Mouse (Mus musculus): ENCODE measurements around the gene H2al1i. TPM values are rescaled to one million over a fixed set of nuclear protein-coding genes. Genes with fewer than 3 reads are reported as not detected.
"Not testable (repeated sequence)": the region's sequence is repeated elsewhere in the genome, so short reads cannot be mapped to it uniquely, and the experiment has no call there.

The H2al1i gene
- polyA plus RNA-seq, 1 experiment from 2014 or later: not detected

- H3K9ac ChIP-seq (replicated peaks; ENCODE audit: low read length); H3K27ac ChIP-seq (replicated peaks; ENCODE audit: low read depth, low read length); DNase-seq (ENCODE audit: low spot score); H3K4me2 ChIP-seq (ENCODE audit: low read depth, low read length); H3K27me3 ChIP-seq (ENCODE audit: control insufficient read depth, insufficient read depth, low read length); H3K36me3 ChIP-seq (replicated peaks; ENCODE audit: control insufficient read depth, insufficient read depth, low read depth, low read length); ATAC-seq (replicated peaks; ENCODE audit: insufficient number of reproducible peaks, low FRiP score, low TSS enrichment, low read depth); H3K9me3 ChIP-seq (replicated peaks; ENCODE audit: control insufficient read depth, low read length); H3K4me1 ChIP-seq (ENCODE audit: control insufficient read depth, insufficient read depth, low read length); H3K4me3 ChIP-seq (ENCODE audit: low read depth, low read length): not testable (repeated sequence)
- WGBS: no CpG with 5 or more reads among the region's 6 CpGs
Measured at GRCm38 (mm10) chrX:11308524-11308923, 15.9 kb upstream of the H2al1i start, which contains the start of gene H2al1d. H2al1d (plus strand) TSS chrX:11308824.

DNA sequence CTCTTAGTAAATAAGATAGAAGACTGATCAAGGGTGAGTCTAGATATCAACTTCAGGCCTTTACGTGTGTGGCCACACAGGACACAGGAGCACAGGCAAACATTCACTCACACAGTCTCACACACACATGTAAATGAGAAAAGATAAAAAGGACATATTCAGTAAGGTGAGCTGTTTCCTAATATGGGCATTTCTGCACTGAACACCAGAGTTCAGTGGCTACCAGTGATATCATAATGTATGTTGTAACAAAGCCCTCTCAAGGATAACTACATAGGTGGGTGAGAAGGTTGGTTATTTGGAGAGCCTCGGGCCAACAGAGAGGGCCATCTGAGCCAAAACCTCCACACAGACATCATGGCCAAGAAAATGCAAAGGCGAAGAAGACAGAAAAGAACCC, 12.8 kb upstream of the H2al1i start, which contains the start of gene H2al1e:
Gene H2al1e, plus strand, starts transcription at position 301 of the 400 bp plus-strand sequence.
- no CpG with 5 or more reads among the region's 3 CpGs for WGBS
- not testable (repeated sequence) for H3K4me1 ChIP-seq (ENCODE audit: control insufficient read depth, insufficient read depth, low read length)

DNA sequence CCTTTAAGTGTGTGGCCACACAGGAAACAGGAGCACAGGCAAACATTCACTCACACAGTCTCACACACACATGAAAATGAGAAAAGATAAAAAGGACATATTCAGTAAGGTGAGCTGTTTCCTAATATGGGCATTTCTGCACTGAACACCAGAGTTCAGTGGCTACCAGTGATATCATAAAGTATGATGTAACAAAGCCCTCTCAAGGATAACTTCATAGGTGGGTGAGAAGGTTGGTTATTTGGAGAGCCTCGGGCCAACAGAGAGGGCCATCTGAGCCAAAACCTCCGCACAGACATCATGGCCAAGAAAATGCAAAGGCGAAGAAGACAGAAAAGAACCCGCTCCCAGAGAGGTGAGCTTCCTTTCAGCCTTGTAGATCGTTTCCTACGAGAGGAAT, 9.6 kb upstream of the H2al1i start, which contains the start of gene H2al1f:
Gene H2al1f, plus strand, starts transcription at position 301 of the 400 bp plus-strand sequence.
- H3K36me3 ChIP-seq (replicated peaks; ENCODE audit: control insufficient read depth, insufficient read depth, low read depth, low read length); DNase-seq (ENCODE audit: low spot score); ATAC-seq (replicated peaks; ENCODE audit: insufficient number of reproducible peaks, low FRiP score, low TSS enrichment, low read depth); H3K27ac ChIP-seq (replicated peaks; ENCODE audit: low read depth, low read length); H3K27me3 ChIP-seq (ENCODE audit: control insufficient read depth, insufficient read depth, low read length); H3K4me1 ChIP-seq (ENCODE audit: control insufficient read depth, insufficient read depth, low read length); H3K9ac ChIP-seq (replicated peaks; ENCODE audit: low read length); H3K9me3 ChIP-seq (replicated peaks; ENCODE audit: control insufficient read depth, low read length); H3K4me3 ChIP-seq (ENCODE audit: low read depth, low read length); H3K4me2 ChIP-seq (ENCODE audit: low read depth, low read length): not testable (repeated sequence)
- WGBS: no CpG with 5 or more reads among the region's 6 CpGs

More for the DNA sequence above, 12.8 kb upstream of the H2al1i start, which contains the start of gene H2al1e:
- not testable (repeated sequence) for ATAC-seq (replicated peaks; ENCODE audit: insufficient number of reproducible peaks, low FRiP score, low TSS enrichment, low read depth); H3K4me3 ChIP-seq (ENCODE audit: low read depth, low read length); H3K27me3 ChIP-seq (ENCODE audit: control insufficient read depth, insufficient read depth, low read length); H3K36me3 ChIP-seq (replicated peaks; ENCODE audit: control insufficient read depth, insufficient read depth, low read depth, low read length); H3K9ac ChIP-seq (replicated peaks; ENCODE audit: low read length); DNase-seq (ENCODE audit: low spot score); H3K27ac ChIP-seq (replicated peaks; ENCODE audit: low read depth, low read length); H3K9me3 ChIP-seq (replicated peaks; ENCODE audit: control insufficient read depth, low read length); H3K4me2 ChIP-seq (ENCODE audit: low read depth, low read length)

- H3K9me3 ChIP-seq (replicated peaks; ENCODE audit: control insufficient read depth, low read length); DNase-seq (ENCODE audit: low spot score); H3K27ac ChIP-seq (replicated peaks; ENCODE audit: low read depth, low read length); H3K4me2 ChIP-seq (ENCODE audit: low read depth, low read length); H3K9ac ChIP-seq (replicated peaks; ENCODE audit: low read length); ATAC-seq (replicated peaks; ENCODE audit: insufficient number of reproducible peaks, low FRiP score, low TSS enrichment, low read depth); H3K4me3 ChIP-seq (ENCODE audit: low read depth, low read length); H3K36me3 ChIP-seq (replicated peaks; ENCODE audit: control insufficient read depth, insufficient read depth, low read depth, low read length); H3K4me1 ChIP-seq (ENCODE audit: control insufficient read depth, insufficient read depth, low read length); H3K27me3 ChIP-seq (ENCODE audit: control insufficient read depth, insufficient read depth, low read length): not testable (repeated sequence)
- no CpG with 5 or more reads among the region's 3 CpGs for WGBS
Measured at GRCm38 (mm10) chrX:11317956-11318355, 6.5 kb upstream of the H2al1i start, which contains the start of gene H2al1g. H2al1g (plus strand) TSS chrX:11318256.

GRCm38 (mm10) chrX:11321192-11321591, 3.3 kb upstream of the H2al1i start, which contains the start of gene H2al1h:
H2al1h (plus strand) TSS chrX:11321492.
- not testable (repeated sequence) for H3K36me3 ChIP-seq (replicated peaks; ENCODE audit: control insufficient read depth, insufficient read depth, low read depth, low read length); H3K4me1 ChIP-seq (ENCODE audit: control insufficient read depth, insufficient read depth, low read length); H3K27me3 ChIP-seq (ENCODE audit: control insufficient read depth, insufficient read depth, low read length); H3K9me3 ChIP-seq (replicated peaks; ENCODE audit: control insufficient read depth, low read length); H3K9ac ChIP-seq (replicated peaks; ENCODE audit: low read length); H3K27ac ChIP-seq (replicated peaks; ENCODE audit: low read depth, low read length); H3K4me2 ChIP-seq (ENCODE audit: low read depth, low read length); H3K4me3 ChIP-seq (ENCODE audit: low read depth, low read length); ATAC-seq (replicated peaks; ENCODE audit: insufficient number of reproducible peaks, low FRiP score, low TSS enrichment, low read depth); DNase-seq (ENCODE audit: low spot score)
- no CpG with 5 or more reads among the region's 6 CpGs for WGBS

GRCm38 (mm10) chrX:11327522-11327921, 3.1 kb downstream of the H2al1i start, which contains the start of gene H2al1j:
H2al1j (plus strand) TSS chrX:11327822.
- ATAC-seq (replicated peaks; ENCODE audit: insufficient number of reproducible peaks, low FRiP score, low TSS enrichment, low read depth): not testable (repeated sequence)

DNA sequence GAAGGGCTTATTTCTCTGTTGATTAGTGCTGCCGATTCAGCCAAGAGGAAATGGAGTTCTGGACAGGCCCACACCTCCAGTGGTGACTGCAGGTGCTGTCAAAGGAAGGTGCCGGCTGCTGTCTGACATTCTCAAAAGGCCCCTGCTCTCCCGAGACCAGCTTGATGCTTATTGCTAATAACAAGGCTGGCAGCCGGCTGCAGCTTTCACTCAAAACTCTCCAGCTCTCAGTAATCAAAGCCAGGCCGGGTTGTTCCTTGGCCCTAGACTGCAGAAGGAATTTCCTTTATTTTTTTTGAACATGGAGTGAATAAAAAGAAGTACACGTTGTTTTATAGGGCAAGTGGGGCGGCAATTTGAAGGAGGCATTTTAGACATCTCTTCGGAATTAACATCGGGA, 21.3 kb downstream of the H2al1i start:
- no peak overlapping the region for H3K4me2 ChIP-seq (ENCODE audit: low read depth, low read length)
- ATAC-seq (replicated peaks; ENCODE audit: insufficient number of reproducible peaks, low FRiP score, low TSS enrichment, low read depth): no peak

More at GRCm38 (mm10) chrX:11327522-11327921, 3.1 kb downstream of the H2al1i start, which contains the start of gene H2al1j:
- H3K4me1 ChIP-seq (ENCODE audit: control insufficient read depth, insufficient read depth, low read length); DNase-seq (ENCODE audit: low spot score); H3K27me3 ChIP-seq (ENCODE audit: control insufficient read depth, insufficient read depth, low read length); H3K4me3 ChIP-seq (ENCODE audit: low read depth, low read length); H3K4me2 ChIP-seq (ENCODE audit: low read depth, low read length); H3K9me3 ChIP-seq (replicated peaks; ENCODE audit: control insufficient read depth, low read length); H3K36me3 ChIP-seq (replicated peaks; ENCODE audit: control insufficient read depth, insufficient read depth, low read depth, low read length); H3K27ac ChIP-seq (replicated peaks; ENCODE audit: low read depth, low read length); H3K9ac ChIP-seq (replicated peaks; ENCODE audit: low read length): not testable (repeated sequence)
- WGBS: 98% methylated on average over 2 of the region's 2 CpGs

DNA sequence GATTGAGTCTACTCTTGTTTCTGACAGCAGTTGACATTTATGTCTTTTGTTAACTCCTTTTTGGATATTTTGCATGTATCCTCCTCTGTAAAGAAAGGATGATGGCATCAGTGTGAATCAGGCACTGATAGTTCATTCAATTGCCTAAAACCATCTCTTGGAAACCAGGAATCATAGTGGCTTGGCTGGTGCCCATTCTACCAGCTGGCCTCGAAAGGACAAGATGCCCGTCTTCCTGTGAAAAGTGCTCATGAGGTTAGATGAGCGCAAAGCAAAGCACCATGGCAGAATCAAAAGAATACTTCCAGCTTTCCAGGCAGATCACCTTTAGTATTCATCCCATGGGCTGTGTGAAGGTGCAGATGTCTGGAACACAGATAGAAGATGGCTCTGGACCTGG, 22.3 kb downstream of the H2al1i start:
- no peaks in the 10 kb centered on the region for H3K9me3 ChIP-seq (replicated peaks; ENCODE audit: control insufficient read depth, low read length)
- 95% methylated on average over 3 of the region's 3 CpGs for WGBS
- H3K4me2 ChIP-seq (ENCODE audit: low read depth, low read length): no peak overlapping the region
- no peak overlapping the region for H3K9ac ChIP-seq (replicated peaks; ENCODE audit: low read length)
- DNase-seq (ENCODE audit: low spot score): no peak
- no peak overlapping the region for H3K4me3 ChIP-seq (ENCODE audit: low read depth, low read length)
- ATAC-seq (replicated peaks; ENCODE audit: insufficient number of reproducible peaks, low FRiP score, low TSS enrichment, low read depth): no peak
- no peaks in the 10 kb centered on the region for H3K27me3 ChIP-seq (ENCODE audit: control insufficient read depth, insufficient read depth, low read length)
- H3K4me1 ChIP-seq (ENCODE audit: control insufficient read depth, insufficient read depth, low read length): no peaks in the 10 kb centered on the region
- H3K27ac ChIP-seq (replicated peaks; ENCODE audit: low read depth, low read length): no peak overlapping the region
- H3K36me3 ChIP-seq (replicated peaks; ENCODE audit: control insufficient read depth, insufficient read depth, low read depth, low read length): no peaks in the 10 kb centered on the region

More for the DNA sequence above, 21.3 kb downstream of the H2al1i start:
- no peak overlapping the region for H3K27ac ChIP-seq (replicated peaks; ENCODE audit: low read depth, low read length)
- no peaks in the 10 kb centered on the region for H3K9me3 ChIP-seq (replicated peaks; ENCODE audit: control insufficient read depth, low read length)
- H3K9ac ChIP-seq (replicated peaks; ENCODE audit: low read length): no peak overlapping the region
- H3K4me3 ChIP-seq (ENCODE audit: low read depth, low read length): no peak overlapping the region
- peak; percentile 80 for DNase-seq (ENCODE audit: low spot score)
- no peaks in the 10 kb centered on the region for H3K4me1 ChIP-seq (ENCODE audit: control insufficient read depth, insufficient read depth, low read length)
- WGBS: 34% methylated on average over 9 of the region's 9 CpGs
- no peaks in the 10 kb centered on the region for H3K27me3 ChIP-seq (ENCODE audit: control insufficient read depth, insufficient read depth, low read length)
- no peaks in the 10 kb centered on the region for H3K36me3 ChIP-seq (replicated peaks; ENCODE audit: control insufficient read depth, insufficient read depth, low read depth, low read length)

All from embryonic facial prominence, embryonic 11.5 days (tissue).